Mouse (Mus musculus): Measurements from ENCODE around the gene Traf3ip1. TPM values are rescaled to one million over a fixed set of nuclear protein-coding genes. Genes with fewer than 3 reads are reported as not detected.
A peak's percentile ranks its signal among the peaks of the same experiment; 100 is the strongest.

The Traf3ip1 gene
- polyA plus RNA-seq, 1 experiment from 2014 or later, result 4.3 TPM

DNA sequence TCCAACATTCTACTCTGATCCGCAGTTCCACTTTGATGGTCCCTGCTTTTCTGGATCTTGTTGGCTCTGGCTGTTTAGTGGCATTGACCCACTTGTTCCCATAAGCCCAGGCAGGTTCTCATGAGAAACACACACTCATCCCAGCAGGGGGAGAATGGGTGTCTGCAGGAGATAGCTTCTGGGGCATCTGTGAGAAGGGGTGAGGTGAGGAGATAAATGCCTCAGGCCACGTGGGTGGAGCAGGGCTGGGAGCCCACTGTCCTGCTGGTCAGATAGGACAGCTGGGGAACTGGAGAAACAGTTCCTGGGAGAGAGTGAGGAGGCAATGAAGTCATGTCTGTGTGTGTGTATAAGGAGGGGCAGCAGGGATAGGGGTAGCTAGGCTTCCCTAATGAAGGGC lies 39.0 kb downstream of the Traf3ip1 start:
- ATAC-seq (replicated peaks; ENCODE audit: insufficient number of reproducible peaks, low FRiP score, low TSS enrichment), result peak; percentile 92
- Histone ChIP-seq H3K4me3 (ENCODE audit: low read depth, low read length) (no peak overlapping the region), H3K9me3 (replicated peaks; ENCODE audit: control insufficient read depth, low read length) (no peaks in the 10 kb centered on the region), H3K4me1 (ENCODE audit: control insufficient read depth, insufficient read depth, low read length) (no peaks in the 10 kb centered on the region; the same call in 1 of the 2 replicates), H3K4me2 (peak overlapping the region; percentile 23), H3K9ac (ENCODE audit: low read depth, low read length) (peak overlapping the region; percentile 23; the same call in 1 of the 2 replicates), H3K36me3 (ENCODE audit: control insufficient read depth, insufficient read depth, low read length) (0 out of 2 replicates have a peak, but pooled peaks cover 2% of the 10 kb centered on the region), H3K27me3 (ENCODE audit: control insufficient read depth, insufficient read depth, low read length) (peaks cover 3% of the 10 kb centered on the region; the same call in 1 of the 2 replicates), H3K27ac (ENCODE audit: low read depth, low read length) (peak overlapping the region; percentile 41)
- 41% methylated on average over 2 of the region's 2 CpGs for WGBS (ENCODE audit: insufficient replicate concordance)

DNA sequence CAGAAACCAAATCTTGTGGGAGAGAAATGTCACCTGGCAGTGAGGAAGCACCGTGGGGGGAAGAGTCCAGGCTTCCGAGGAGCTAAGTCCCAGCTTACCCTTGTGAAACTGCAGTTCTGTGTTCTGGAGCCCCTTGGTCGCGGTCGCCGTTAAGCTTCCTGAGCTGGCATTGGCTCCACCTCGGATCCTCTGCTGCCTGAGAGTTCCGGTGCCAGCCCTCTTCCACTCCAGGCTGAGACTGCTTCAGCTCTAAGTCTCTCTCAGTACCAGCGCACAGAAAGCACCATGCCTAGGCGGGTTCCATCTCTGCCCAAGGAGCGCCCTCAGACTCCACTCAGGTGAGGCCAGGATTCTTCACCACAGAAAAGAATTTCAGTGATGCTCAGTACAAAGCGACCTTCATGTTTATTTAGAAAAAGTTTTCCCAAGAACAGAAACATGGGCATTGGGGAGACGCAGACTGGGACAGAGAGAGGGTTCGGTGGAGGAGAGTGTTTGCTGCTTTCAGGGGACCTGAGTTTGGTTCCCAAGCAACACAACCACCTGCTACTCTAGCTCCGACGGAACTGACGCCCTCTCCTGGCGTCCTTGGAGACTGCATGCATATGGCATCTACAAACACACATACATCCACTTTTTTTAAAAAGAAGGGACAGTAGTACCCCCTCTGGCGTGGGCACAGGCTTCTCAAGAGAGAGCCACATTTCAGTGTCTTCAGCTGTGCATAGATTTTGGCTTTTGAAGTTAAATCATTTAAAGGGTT lies 39.7 kb downstream of the Traf3ip1 start:
- H3K4me2 ChIP-seq, result peak overlapping the region; percentile 23
- 64% methylated on average over 19 of the region's 19 CpGs for WGBS (ENCODE audit: insufficient replicate concordance)
- ATAC-seq (replicated peaks; ENCODE audit: insufficient number of reproducible peaks, low FRiP score, low TSS enrichment), result no peak; the same call in 1 of the 2 replicates

DNA sequence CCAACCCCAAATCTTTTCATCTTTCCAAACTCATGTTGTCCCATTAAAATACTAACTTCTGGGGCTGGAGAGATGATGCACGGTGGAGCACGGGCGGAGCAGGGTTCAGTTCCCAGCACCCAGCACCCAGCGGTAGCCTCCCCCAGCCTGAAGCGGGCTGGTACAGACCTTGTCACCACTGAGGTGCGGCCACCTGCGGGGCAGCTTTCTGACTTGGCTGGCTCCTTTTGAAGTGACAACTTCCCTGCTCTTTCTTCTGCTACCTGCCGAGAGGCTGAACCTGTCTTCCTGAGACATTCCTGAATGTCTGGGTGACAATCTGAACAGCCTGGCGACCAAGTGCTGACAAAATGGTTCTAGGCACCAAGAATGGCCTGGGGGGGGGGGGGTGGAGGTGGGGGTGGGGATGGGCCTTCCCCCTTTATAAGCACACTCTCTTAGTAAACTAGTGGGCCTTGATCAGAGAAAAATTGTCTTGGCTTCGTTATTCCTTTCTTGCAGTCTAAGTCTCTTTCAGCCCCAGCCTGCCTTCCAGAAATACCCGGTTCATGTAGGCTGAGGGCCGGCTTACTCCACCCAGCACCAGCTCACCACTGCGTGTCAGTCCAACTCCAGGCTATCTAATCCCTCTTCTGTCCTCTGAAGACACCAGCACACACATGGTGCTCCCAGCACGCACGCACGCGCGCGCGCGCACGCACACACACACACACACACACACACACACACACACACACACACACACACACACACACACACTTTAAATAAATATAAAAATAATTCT lies 43.5 kb downstream of the Traf3ip1 start:
- H3K9ac ChIP-seq (ENCODE audit: low read depth, low read length), result no peak overlapping the region
- peaks cover 3% of the 10 kb centered on the region; the same call in 1 of the 2 replicates for H3K27me3 ChIP-seq (ENCODE audit: control insufficient read depth, insufficient read depth, low read length)
- no peak overlapping the region for H3K4me3 ChIP-seq (ENCODE audit: low read depth, low read length)
- ATAC-seq (replicated peaks; ENCODE audit: insufficient number of reproducible peaks, low FRiP score, low TSS enrichment), result no peak
- 12% methylated on average over 22 of the region's 22 CpGs for WGBS (ENCODE audit: insufficient replicate concordance)
- H3K9me3 ChIP-seq (replicated peaks; ENCODE audit: control insufficient read depth, low read length), result no peaks in the 10 kb centered on the region
- no peak overlapping the region for H3K27ac ChIP-seq (ENCODE audit: low read depth, low read length)
- H3K4me1 ChIP-seq (ENCODE audit: control insufficient read depth, insufficient read depth, low read length), result peaks cover 10% of the 10 kb centered on the region
- no peak overlapping the region for H3K4me2 ChIP-seq
- H3K36me3 ChIP-seq (ENCODE audit: control insufficient read depth, insufficient read depth, low read length), result no peaks in the 10 kb centered on the region

More for the DNA sequence above, 39.7 kb downstream of the Traf3ip1 start:
- H3K4me1 ChIP-seq (ENCODE audit: control insufficient read depth, insufficient read depth, low read length), result no peaks in the 10 kb centered on the region; the same call in 1 of the 2 replicates
- H3K27me3 ChIP-seq (ENCODE audit: control insufficient read depth, insufficient read depth, low read length), result peaks cover 3% of the 10 kb centered on the region; the same call in 1 of the 2 replicates
- no peaks in the 10 kb centered on the region for H3K9me3 ChIP-seq (replicated peaks; ENCODE audit: control insufficient read depth, low read length)
- peak overlapping the region; percentile 23; the same call in 1 of the 2 replicates for H3K9ac ChIP-seq (ENCODE audit: low read depth, low read length)
- 0 out of 2 replicates have a peak, but pooled peaks cover 2% of the 10 kb centered on the region for H3K36me3 ChIP-seq (ENCODE audit: control insufficient read depth, insufficient read depth, low read length)
- peak overlapping the region; percentile 41 for H3K27ac ChIP-seq (ENCODE audit: low read depth, low read length)
- H3K4me3 ChIP-seq (ENCODE audit: low read depth, low read length), result no peak overlapping the region

DNA sequence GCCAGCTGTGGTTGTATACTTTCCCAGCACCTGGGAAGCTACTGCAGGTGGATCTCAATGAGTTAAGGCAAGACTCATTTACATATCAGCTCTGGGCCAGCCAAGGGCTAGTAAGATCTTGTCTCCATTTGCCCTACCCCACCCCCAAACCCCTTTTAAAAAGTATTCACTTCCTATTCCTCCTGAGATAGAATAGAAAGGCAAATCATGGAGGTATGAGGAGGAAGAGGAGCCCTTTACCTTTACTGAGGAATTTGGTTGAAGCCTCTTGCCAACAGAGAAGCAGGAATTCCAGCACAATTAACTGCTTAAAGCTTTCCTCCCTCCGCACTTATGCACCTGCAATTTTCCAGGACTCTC lies 44.1 kb downstream of the Traf3ip1 start:
- no peak for ATAC-seq (replicated peaks; ENCODE audit: insufficient number of reproducible peaks, low FRiP score, low TSS enrichment)
- Histone ChIP-seq H3K27me3 (ENCODE audit: control insufficient read depth, insufficient read depth, low read length) (peaks cover 3% of the 10 kb centered on the region; the same call in 1 of the 2 replicates), H3K4me2 (no peak overlapping the region), H3K9ac (ENCODE audit: low read depth, low read length) (no peak overlapping the region), H3K9me3 (replicated peaks; ENCODE audit: control insufficient read depth, low read length) (no peaks in the 10 kb centered on the region), H3K27ac (ENCODE audit: low read depth, low read length) (peak overlapping the region; percentile 46; the same call in 1 of the 2 replicates), H3K4me1 (ENCODE audit: control insufficient read depth, insufficient read depth, low read length) (peaks cover 10% of the 10 kb centered on the region), H3K36me3 (ENCODE audit: control insufficient read depth, insufficient read depth, low read length) (no peaks in the 10 kb centered on the region), H3K4me3 (ENCODE audit: low read depth, low read length) (no peak overlapping the region)
- WGBS (ENCODE audit: insufficient replicate concordance), result 48% methylated on average over 1 of the region's 1 CpGs

DNA sequence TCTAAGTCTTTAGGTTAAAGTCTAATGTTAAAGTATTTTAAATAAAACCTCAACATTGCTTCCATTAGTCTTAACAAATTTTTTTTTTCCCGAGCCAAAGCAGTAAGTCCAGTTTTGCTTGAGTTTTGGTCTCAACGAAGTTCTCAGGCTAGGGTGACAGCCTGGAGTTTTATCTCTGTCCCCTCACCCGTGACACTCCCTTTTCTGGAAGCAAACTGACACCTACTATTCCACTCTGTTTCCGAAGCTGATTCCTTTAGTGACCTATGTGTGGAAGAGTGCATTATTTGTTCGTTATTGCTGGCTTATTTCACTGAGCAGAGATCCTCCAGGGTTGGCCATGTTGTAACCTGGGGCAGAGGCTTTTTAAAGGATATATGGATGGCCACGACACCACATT lies 44.8 kb downstream of the Traf3ip1 start:
- no peak for ATAC-seq (replicated peaks; ENCODE audit: insufficient number of reproducible peaks, low FRiP score, low TSS enrichment)
- Histone ChIP-seq H3K4me1 (ENCODE audit: control insufficient read depth, insufficient read depth, low read length) (peaks cover 10% of the 10 kb centered on the region), H3K4me2 (peak overlapping the region; percentile 85), H3K27me3 (ENCODE audit: control insufficient read depth, insufficient read depth, low read length) (peaks cover 3% of the 10 kb centered on the region; the same call in 1 of the 2 replicates), H3K9me3 (replicated peaks; ENCODE audit: control insufficient read depth, low read length) (no peaks in the 10 kb centered on the region), H3K27ac (ENCODE audit: low read depth, low read length) (peak overlapping the region; percentile 81), H3K4me3 (ENCODE audit: low read depth, low read length) (peak overlapping the region; percentile 76; the same call in 1 of the 2 replicates), H3K9ac (ENCODE audit: low read depth, low read length) (no peak overlapping the region), H3K36me3 (ENCODE audit: control insufficient read depth, insufficient read depth, low read length) (no peaks in the 10 kb centered on the region)
- 24% methylated on average over 6 of the region's 6 CpGs for WGBS (ENCODE audit: insufficient replicate concordance)

DNA sequence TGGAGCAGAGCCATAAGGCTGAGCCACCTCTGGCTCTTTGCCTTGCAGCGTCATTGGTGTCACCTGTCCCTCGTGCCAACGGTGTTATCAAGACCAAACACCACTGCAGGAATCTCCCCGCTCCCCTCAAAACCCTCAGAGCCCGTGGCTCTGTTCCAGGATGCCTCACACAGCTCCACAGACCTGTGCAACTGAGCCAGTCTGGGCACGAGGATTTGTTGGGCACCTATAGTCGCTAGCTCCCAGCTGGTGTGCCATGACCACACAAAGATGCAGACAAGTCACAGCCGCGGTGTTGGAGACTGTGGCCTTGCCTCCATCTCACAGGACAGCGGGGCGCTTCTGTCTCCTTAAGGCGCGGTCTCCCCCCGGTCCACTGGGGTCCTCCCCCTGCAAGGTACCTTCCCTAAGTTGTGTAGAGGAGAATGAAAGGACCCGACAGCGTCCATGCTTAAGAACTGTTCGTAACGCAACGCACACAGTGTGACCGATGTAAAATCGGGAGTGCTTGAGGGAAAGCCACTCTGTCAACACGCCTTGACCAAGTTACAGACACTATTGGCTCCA lies 45.3 kb downstream of the Traf3ip1 start:
- Histone ChIP-seq H3K4me3 (ENCODE audit: low read depth, low read length) (peak overlapping the region; percentile 76), H3K9ac (ENCODE audit: low read depth, low read length) (peak overlapping the region; percentile 52), H3K27me3 (ENCODE audit: control insufficient read depth, insufficient read depth, low read length) (peaks cover 3% of the 10 kb centered on the region; the same call in 1 of the 2 replicates), H3K4me2 (peak overlapping the region; percentile 85), H3K9me3 (replicated peaks; ENCODE audit: control insufficient read depth, low read length) (no peaks in the 10 kb centered on the region), H3K27ac (ENCODE audit: low read depth, low read length) (peak overlapping the region; percentile 81), H3K36me3 (ENCODE audit: control insufficient read depth, insufficient read depth, low read length) (no peaks in the 10 kb centered on the region), H3K4me1 (ENCODE audit: control insufficient read depth, insufficient read depth, low read length) (peaks cover 10% of the 10 kb centered on the region)
- ATAC-seq (replicated peaks; ENCODE audit: insufficient number of reproducible peaks, low FRiP score, low TSS enrichment), result 0 out of 2 replicates have a peak, but pooled peaks have one; percentile 13
- 2% methylated on average over 22 of the region's 22 CpGs for whole genome bisulfite sequencing (ENCODE audit: insufficient replicate concordance)

DNA sequence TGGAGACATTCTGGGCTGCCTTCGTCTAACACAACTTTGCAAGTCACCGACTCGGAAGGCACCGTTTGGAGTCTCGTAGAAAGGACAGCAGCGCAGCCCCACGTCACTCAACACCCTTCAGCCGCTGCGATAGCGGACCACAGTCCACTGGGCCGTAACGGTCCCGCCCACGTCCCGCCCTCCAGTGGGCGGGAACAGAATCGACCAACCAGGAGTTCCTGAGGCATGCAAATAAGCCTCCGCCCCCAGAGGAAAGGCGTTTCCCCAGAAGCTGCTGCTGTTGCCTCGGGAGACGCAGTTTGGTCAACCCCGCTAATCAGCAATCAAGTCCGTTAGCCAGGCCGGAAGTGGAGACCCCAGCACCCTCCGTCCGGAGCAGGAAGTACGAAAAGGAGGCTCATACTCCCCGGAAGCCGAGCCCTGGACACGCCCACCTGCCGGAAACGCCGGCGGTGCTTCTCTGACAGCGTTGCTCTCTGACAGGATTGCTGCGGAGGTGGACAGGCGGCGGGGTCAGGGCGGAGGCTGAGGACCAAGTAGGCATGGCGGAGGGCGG lies 45.9 kb downstream of the Traf3ip1 start, which contains the start of gene Asb1:
TSS of gene Asb1 (plus strand) at position 274 of the 556 bp plus-strand sequence.
- Histone ChIP-seq H3K4me3 (ENCODE audit: low read depth, low read length) (peak within 1 kb of the TSS; percentile 76), H3K36me3 (ENCODE audit: control insufficient read depth, insufficient read depth, low read length) (no peaks in the 10 kb centered on the region), H3K27me3 (ENCODE audit: control insufficient read depth, insufficient read depth, low read length) (peaks cover 3% of the 10 kb centered on the region; the same call in 1 of the 2 replicates), H3K4me2 (peak within 1 kb of the TSS; percentile 85), H3K27ac (ENCODE audit: low read depth, low read length) (peak within 1 kb of the TSS; percentile 81), H3K9ac (ENCODE audit: low read depth, low read length) (peak within 1 kb of the TSS; percentile 70), H3K4me1 (ENCODE audit: control insufficient read depth, insufficient read depth, low read length) (peaks cover 10% of the 10 kb centered on the region), H3K9me3 (replicated peaks; ENCODE audit: control insufficient read depth, low read length) (no peaks in the 10 kb centered on the region)
- peak; percentile 95 for ATAC-seq (replicated peaks; ENCODE audit: insufficient number of reproducible peaks, low FRiP score, low TSS enrichment)
- under 1% methylated on average over 41 of the region's 41 CpGs for WGBS (ENCODE audit: insufficient replicate concordance)

All from heart, embryonic 11.5 days (tissue).